Mouse (Mus musculus): ENCODE data around the gene Vapb.

GRCm38 (mm10) chr2:173730444-173730966, 6.8 kb upstream of the Vapb start:
- TF ChIP-seq POLR2A (IDR thresholded peaks at IDR 0.05; ENCODE audit: insufficient read depth, low read depth, low read length) (no peak), CTCF (IDR thresholded peaks at IDR 0.05) (no peak), EP300 (IDR thresholded peaks at IDR 0.05; ENCODE audit: insufficient read depth, low read depth, low read length) (no peak)
